Mouse (Mus musculus) Muller cell, postnatal 12 days (primary cell): ENCODE results near the gene Bcl6b.

Experiments used
- DNase-seq: peaks from one replicate; pipeline ENCODE4 v3.0.0-alpha.2; 2015; ENCODE audit errors: inconsistent ontology term

Bcl6b gene

GRCm38 (mm10) chr11:70213736-70214135 lies 15.9 kb downstream of the Bcl6b start:
- DNase-seq = no peak

GRCm38 (mm10) chr11:70212896-70213295 lies 16.7 kb downstream of the Bcl6b start:
- DNase-seq = peak; percentile 75

- DNase-seq = no peak
Measured at GRCm38 (mm10) chr11:70212423-70212822, 17.2 kb downstream of the Bcl6b start, which contains the start of gene Slc16a11. TSS of gene Slc16a11 (plus strand) at chr11:70212752.

- no peak for DNase-seq
Measured at GRCm38 (mm10) chr11:70211972-70212371, 17.6 kb downstream of the Bcl6b start.

GRCm38 (mm10) chr11:70210681-70211080 lies 18.9 kb downstream of the Bcl6b start:
- DNase-seq = peak; percentile 26

- no peak for DNase-seq
Measured at GRCm38 (mm10) chr11:70208778-70209388, 20.7 kb downstream of the Bcl6b start.

- no peak for DNase-seq
Measured at GRCm38 (mm10) chr11:70207283-70207682, 22.3 kb downstream of the Bcl6b start.

GRCm38 (mm10) chr11:70206801-70207200 lies 22.8 kb downstream of the Bcl6b start:
- DNase-seq = no peak

- DNase-seq = peak; percentile 63
Measured at GRCm38 (mm10) chr11:70201691-70202090, 27.9 kb downstream of the Bcl6b start.

- no peak for DNase-seq
Measured at GRCm38 (mm10) chr11:70200036-70200608, 29.5 kb downstream of the Bcl6b start.

GRCm38 (mm10) chr11:70199107-70199506 lies 30.5 kb downstream of the Bcl6b start:
- DNase-seq = no peak

GRCm38 (mm10) chr11:70198332-70198731 lies 31.3 kb downstream of the Bcl6b start:
- peak; percentile 84 for DNase-seq

- peak; percentile 80 for DNase-seq
Measured at GRCm38 (mm10) chr11:70193354-70194285, 36.0 kb downstream of the Bcl6b start.

- DNase-seq = peak; percentile 13
Measured at GRCm38 (mm10) chr11:70192157-70192556, 37.4 kb downstream of the Bcl6b start.

GRCm38 (mm10) chr11:70191188-70191587 lies 38.4 kb downstream of the Bcl6b start:
- DNase-seq = no peak

GRCm38 (mm10) chr11:70189319-70190134 lies 40.1 kb downstream of the Bcl6b start:
- DNase-seq = peak; percentile 62

GRCm38 (mm10) chr11:70185120-70185519 lies 44.5 kb downstream of the Bcl6b start:
- DNase-seq = no peak

GRCm38 (mm10) chr11:70180496-70180895 lies 49.1 kb downstream of the Bcl6b start:
- DNase-seq = no peak

GRCm38 (mm10) chr11:70179401-70179800 lies 50.2 kb downstream of the Bcl6b start:
- DNase-seq = peak; percentile 26

GRCm38 (mm10) chr11:70178756-70179155 lies 50.8 kb downstream of the Bcl6b start:
- no peak for DNase-seq

- DNase-seq = no peak
Measured at GRCm38 (mm10) chr11:70178311-70178710, 51.3 kb downstream of the Bcl6b start.

- no peak for DNase-seq
Measured at GRCm38 (mm10) chr11:70177647-70178046, 52.0 kb downstream of the Bcl6b start.
